Mouse (Mus musculus) myocyte (in vitro differentiated cells): ENCODE results near the gene Vezf1. TPM values are rescaled to one million over a fixed set of nuclear protein-coding genes. Genes with fewer than 3 reads are reported as not detected.
A peak's percentile ranks its signal among the peaks of the same experiment; 100 is the strongest.

Source experiments
- H3K27me3 ChIP-seq: one replicate; pipeline ENCODE4 v1.6.1; 2011; ENCODE audit not compliant: control insufficient read depth, insufficient read depth, insufficient read length
- H3K36me3 ChIP-seq: one replicate; pipeline ENCODE4 v1.6.1; 2011; ENCODE audit not compliant: control insufficient read depth, insufficient read depth
- H3K4me2 ChIP-seq: one replicate; pipeline ENCODE4 v1.6.1; 2011; ENCODE audit warnings: low read depth, control low read depth
- H3K4me3 ChIP-seq: one replicate; pipeline ENCODE4 v1.5.1; 2011; ENCODE audit warnings: mild to moderate bottlenecking, control low read depth, moderate library complexity
- H3K79me2 ChIP-seq: one replicate; pipeline ENCODE4 v1.6.1; 2011; ENCODE audit not compliant: control insufficient read depth, insufficient read depth
- H3ac ChIP-seq: one replicate; pipeline ENCODE4 v1.6.1; 2011; ENCODE audit not compliant: control insufficient read depth, insufficient read length
- CEBPB ChIP-seq: IDR thresholded peaks from 2 replicates; pipeline ENCODE4 v1.6.1; 2011; ENCODE audit warnings: mild to moderate bottlenecking, moderate library complexity; ENCODE audit not compliant: poor library complexity, insufficient read depth, severe bottlenecking
- E2F4 ChIP-seq: IDR thresholded peaks from one replicate; pipeline ENCODE4 v1.6.1; 2011; ENCODE audit warnings: mild to moderate bottlenecking, control low read depth, moderate library complexity; ENCODE audit not compliant: insufficient read depth
- MAX ChIP-seq: IDR thresholded peaks from one replicate; pipeline ENCODE4 v1.6.1; 2011; ENCODE audit warnings: low read depth, mild to moderate bottlenecking, control low read depth
- MYOD1 ChIP-seq, 3 experiments: IDR thresholded peaks; one replicate each; pipeline ENCODE4 v1.6.1; 2011; ENCODE audit warnings: control low read depth in 2 of 3, low read depth in 2 of 3, mild to moderate bottlenecking in 2 of 3, moderate library complexity in 1 of 3; ENCODE audit not compliant: insufficient read length in 2 of 3, control insufficient read depth in 1 of 3
- MYOG ChIP-seq, 3 experiments: IDR thresholded peaks; one replicate each; pipeline ENCODE4 v1.6.1; 2011; ENCODE audit warnings: control low read depth in 2 of 3, low read depth in 2 of 3, mild to moderate bottlenecking in 2 of 3; ENCODE audit not compliant: insufficient read length in 2 of 3, control insufficient read depth in 1 of 3, insufficient read depth in 1 of 3
- POLR2A ChIP-seq: IDR thresholded peaks from one replicate; pipeline ENCODE4 v1.6.1; 2011; ENCODE audit warnings: low read depth, mild to moderate bottlenecking, control low read depth, moderate library complexity; ENCODE audit not compliant: insufficient read length
- POLR2AphosphoS2 ChIP-seq: IDR thresholded peaks from one replicate; pipeline ENCODE4 v1.6.1; 2011; ENCODE audit warnings: low read depth, control low read depth; ENCODE audit not compliant: insufficient read length
- REST ChIP-seq: IDR thresholded peaks from one replicate; pipeline ENCODE4 v1.6.1; 2011; ENCODE audit warnings: mild to moderate bottlenecking, control low read depth, moderate library complexity; ENCODE audit not compliant: insufficient read depth, insufficient read length
- SRF ChIP-seq: IDR thresholded peaks from one replicate; pipeline ENCODE4 v1.6.1; 2011; ENCODE audit warnings: low read depth; ENCODE audit not compliant: control insufficient read depth, insufficient read length
- TCF12 ChIP-seq: IDR thresholded peaks from one replicate; pipeline ENCODE4 v1.6.1; 2011; ENCODE audit warnings: mild to moderate bottlenecking, control low read depth; ENCODE audit not compliant: poor library complexity, insufficient read depth, severe bottlenecking
- TCF3 ChIP-seq: IDR thresholded peaks from one replicate; pipeline ENCODE4 v1.6.1; 2011; ENCODE audit warnings: low read depth, control low read depth; ENCODE audit not compliant: insufficient read length
- USF1 ChIP-seq: IDR thresholded peaks from one replicate; pipeline ENCODE4 v1.6.1; 2011; ENCODE audit warnings: low read depth, mild to moderate bottlenecking, control low read depth, moderate library complexity
- polyA plus RNA-seq: library from polyadenylated mRNA; unstranded; fragments of >200 nt; fragmentation: generic; extraction: Trizol; gene quantifications from one replicate; pipeline ENCODE4 v1.2.1, GENCODE M21; 2012; ENCODE audit warnings: missing spikeins

The Vezf1 gene
- polyA plus RNA-seq, 1 experiment = 17.7 TPM

DNA sequence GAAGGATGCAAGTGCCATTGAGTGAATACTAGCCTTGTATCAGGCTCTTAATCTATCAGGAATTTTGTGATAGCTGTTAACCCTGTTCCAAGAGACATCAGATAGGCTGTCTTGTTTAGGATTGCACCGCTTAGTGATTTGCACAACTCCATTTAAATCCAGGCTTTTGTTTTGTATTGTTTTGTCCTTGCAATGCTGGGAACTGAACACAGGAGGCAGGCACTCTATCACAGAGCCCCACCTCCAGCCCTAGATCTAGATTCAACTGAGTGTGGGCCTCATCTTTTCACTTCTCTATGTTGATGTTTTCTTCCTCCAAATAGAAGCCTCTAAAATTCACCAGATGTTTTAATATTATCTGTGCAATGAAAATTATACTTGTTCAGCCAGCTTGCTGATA, 7.6 kb downstream of the Vezf1 start:
- Histone ChIP-seq H3K4me3 (no peak overlapping the region), H3K79me2 (peaks cover 72% of the 10 kb centered on the region), H3K36me3 (peaks cover 65% of the 10 kb centered on the region), H3ac (no peak overlapping the region), H3K4me2 (no peak overlapping the region), H3K27me3 (no peaks in the 10 kb centered on the region)
- TF ChIP-seq CEBPB = no peak
- no peak for TF ChIP-seq POLR2A
- no peak for TF ChIP-seq TCF12
- TF ChIP-seq MAX = no peak
- TF ChIP-seq REST = no peak
- no peak for TF ChIP-seq MYOG (IDR thresholded peaks at IDR 0.05; ENCODE audit: control insufficient read depth in 1 of 3, insufficient read depth in 1 of 3, insufficient read length in 2 of 3, low read depth in 2 of 3)
- no peak for TF ChIP-seq USF1
- TF ChIP-seq MYOD1 (IDR thresholded peaks at IDR 0.05; ENCODE audit: control insufficient read depth in 1 of 3, insufficient read length in 2 of 3, low read depth in 2 of 3) = no peak
- TF ChIP-seq TCF3 = no peak
- no peak for TF ChIP-seq POLR2AphosphoS2
- no peak for TF ChIP-seq SRF
- no peak for TF ChIP-seq E2F4

GRCm38 (mm10) chr11:88076394-88076793, 8.3 kb downstream of the Vezf1 start:
- H3ac ChIP-seq = no peak overlapping the region
- H3K4me2 ChIP-seq = no peak overlapping the region
- TF ChIP-seq TCF3 (no peak), MYOD1 (IDR thresholded peaks at IDR 0.05; ENCODE audit: control insufficient read depth in 1 of 3, insufficient read length in 2 of 3, low read depth in 2 of 3) (no peak), MAX (no peak), SRF (no peak), REST (no peak), E2F4 (no peak), POLR2A (no peak), CEBPB (no peak), MYOG (IDR thresholded peaks at IDR 0.05; ENCODE audit: control insufficient read depth in 1 of 3, insufficient read depth in 1 of 3, insufficient read length in 2 of 3, low read depth in 2 of 3) (no peak), POLR2AphosphoS2 (no peak), TCF12 (no peak), USF1 (no peak)
- H3K27me3 ChIP-seq = no peaks in the 10 kb centered on the region
- peaks cover 68% of the 10 kb centered on the region for H3K36me3 ChIP-seq
- H3K79me2 ChIP-seq = peaks cover 65% of the 10 kb centered on the region
- H3K4me3 ChIP-seq = no peak overlapping the region

GRCm38 (mm10) chr11:88083699-88084098, 15.6 kb downstream of the Vezf1 start:
- Histone ChIP-seq H3K4me2 (no peak overlapping the region), H3K27me3 (no peaks in the 10 kb centered on the region), H3K4me3 (no peak overlapping the region), H3K79me2 (no peaks in the 10 kb centered on the region), H3K36me3 (peaks cover 38% of the 10 kb centered on the region), H3ac (no peak overlapping the region)
- TF ChIP-seq TCF12 (no peak), TCF3 (no peak), SRF (no peak), POLR2AphosphoS2 (no peak), MAX (no peak), POLR2A (no peak), E2F4 (no peak), USF1 (no peak), MYOG (IDR thresholded peaks at IDR 0.05; ENCODE audit: control insufficient read depth in 1 of 3, insufficient read depth in 1 of 3, insufficient read length in 2 of 3, low read depth in 2 of 3) (no peak), CEBPB (no peak), MYOD1 (IDR thresholded peaks at IDR 0.05; ENCODE audit: control insufficient read depth in 1 of 3, insufficient read length in 2 of 3, low read depth in 2 of 3) (no peak), REST (no peak)

- Histone ChIP-seq H3ac (no peak overlapping the region), H3K4me3 (no peak overlapping the region), H3K36me3 (peaks cover 16% of the 10 kb centered on the region), H3K27me3 (no peaks in the 10 kb centered on the region), H3K79me2 (no peaks in the 10 kb centered on the region), H3K4me2 (peak overlapping the region; percentile 84)
- TF ChIP-seq USF1 (no peak), POLR2AphosphoS2 (peak; percentile 13)
Observed at GRCm38 (mm10) chr11:88086737-88087627, 18.9 kb downstream of the Vezf1 start.
